Mouse (Mus musculus): ENCODE measurements around the gene Wiz. TPM values are rescaled to one million over a fixed set of nuclear protein-coding genes. Genes with fewer than 3 reads are reported as not detected.

Wiz gene
- polyA plus RNA-seq (2014; fragmentation: Illumina TruSeq; extraction: RNeasy Lipid Tissue Mini Kit (QIAGEN cat#74804); ENCODE audit: low read depth, low replicate concordance), result 1.0 TPM

GRCm38 (mm10) chr17:32389101-32389659 is at the start of gene Wiz:
Gene Wiz, minus strand, starts transcription at chr17:32389439.

GRCm38 (mm10) chr17:32424034-32424433 is 34.8 kb upstream of the Wiz start, which contains the start of gene Pglyrp2:
Gene Pglyrp2, minus strand, starts transcription at chr17:32424167.

GRCm38 (mm10) chr17:32403417-32403816 is 14.2 kb upstream of the Wiz start, which contains the start of gene Rasal3:
Gene Rasal3, minus strand, starts transcription at chr17:32403583.

GRCm38 (mm10) chr17:32350382-32350983 is 38.8 kb downstream of the Wiz start, which contains the start of gene Akap8l:
Gene Akap8l, minus strand, starts transcription at chr17:32350607.

GRCm38 (mm10) chr17:32320597-32321389 is 68.4 kb downstream of the Wiz start, which contains the start of gene Akap8:
Gene Akap8, minus strand, starts transcription at chr17:32321238.

Other genes with a start within 250 kb of the Wiz start
- gene Notch3, start 222.6 kb downstream of the Wiz start, polyA plus RNA-seq (2014; fragmentation: Illumina TruSeq; extraction: RNeasy Lipid Tissue Mini Kit (QIAGEN cat#74804); ENCODE audit: low read depth, low replicate concordance), result not detected
- gene Ephx3, start 199.9 kb downstream of the Wiz start, polyA plus RNA-seq (2014; fragmentation: Illumina TruSeq; extraction: RNeasy Lipid Tissue Mini Kit (QIAGEN cat#74804); ENCODE audit: low read depth, low replicate concordance), result not detected
- 14.7 TPM for gene Brd4, start 104.7 kb downstream of the Wiz start, polyA plus RNA-seq (2014; fragmentation: Illumina TruSeq; extraction: RNeasy Lipid Tissue Mini Kit (QIAGEN cat#74804); ENCODE audit: low read depth, low replicate concordance)
- gene Akap8, start 68.2 kb downstream of the Wiz start, polyA plus RNA-seq (2014; fragmentation: Illumina TruSeq; extraction: RNeasy Lipid Tissue Mini Kit (QIAGEN cat#74804); ENCODE audit: low read depth, low replicate concordance), result 30.3 TPM
- gene Akap8l, start 38.8 kb downstream of the Wiz start, polyA plus RNA-seq (2014; fragmentation: Illumina TruSeq; extraction: RNeasy Lipid Tissue Mini Kit (QIAGEN cat#74804); ENCODE audit: low read depth, low replicate concordance), result 20.1 TPM
- 0.16 TPM for gene Rasal3, start 14.1 kb upstream of the Wiz start, polyA plus RNA-seq (2014; fragmentation: Illumina TruSeq; extraction: RNeasy Lipid Tissue Mini Kit (QIAGEN cat#74804); ENCODE audit: low read depth, low replicate concordance)
- gene Pglyrp2, start 34.7 kb upstream of the Wiz start, polyA plus RNA-seq (2014; fragmentation: Illumina TruSeq; extraction: RNeasy Lipid Tissue Mini Kit (QIAGEN cat#74804); ENCODE audit: low read depth, low replicate concordance), result 21.3 TPM
- not detected for gene Cyp4f39, start 63.3 kb upstream of the Wiz start, polyA plus RNA-seq (2014; fragmentation: Illumina TruSeq; extraction: RNeasy Lipid Tissue Mini Kit (QIAGEN cat#74804); ENCODE audit: low read depth, low replicate concordance)
- gene Cyp4f17, start 116.6 kb upstream of the Wiz start, polyA plus RNA-seq (2014; fragmentation: Illumina TruSeq; extraction: RNeasy Lipid Tissue Mini Kit (QIAGEN cat#74804); ENCODE audit: low read depth, low replicate concordance), result 3.8 TPM
- gene Cyp4f16, start 147.1 kb upstream of the Wiz start, polyA plus RNA-seq (2014; fragmentation: Illumina TruSeq; extraction: RNeasy Lipid Tissue Mini Kit (QIAGEN cat#74804); ENCODE audit: low read depth, low replicate concordance), result 2.3 TPM
- gene Cyp4f37, start 231.9 kb upstream of the Wiz start, polyA plus RNA-seq (2014; fragmentation: Illumina TruSeq; extraction: RNeasy Lipid Tissue Mini Kit (QIAGEN cat#74804); ENCODE audit: low read depth, low replicate concordance), result not detected

Data from liver, adult 10 weeks (tissue).